Mouse (Mus musculus) erythroblast, adult 5-6 weeks (primary cell): ENCODE measurements at regions not wholly inside any gene's neighbourhood (a gene's known extent, or its start where the extent isn't known, plus 50 kb on each side); places are given as distances from the start of the nearest gene placed in this dataset.

Source experiments
- ATAC-seq: replicated peaks from 2 replicates; pipeline ENCODE4 v1.8.0; 2016; ENCODE audit warnings: moderate number of reproducible peaks, mild to moderate bottlenecking, moderate TSS enrichment, inconsistent platforms; ENCODE audit not compliant: poor library complexity, low FRiP score, severe bottlenecking

DNA sequence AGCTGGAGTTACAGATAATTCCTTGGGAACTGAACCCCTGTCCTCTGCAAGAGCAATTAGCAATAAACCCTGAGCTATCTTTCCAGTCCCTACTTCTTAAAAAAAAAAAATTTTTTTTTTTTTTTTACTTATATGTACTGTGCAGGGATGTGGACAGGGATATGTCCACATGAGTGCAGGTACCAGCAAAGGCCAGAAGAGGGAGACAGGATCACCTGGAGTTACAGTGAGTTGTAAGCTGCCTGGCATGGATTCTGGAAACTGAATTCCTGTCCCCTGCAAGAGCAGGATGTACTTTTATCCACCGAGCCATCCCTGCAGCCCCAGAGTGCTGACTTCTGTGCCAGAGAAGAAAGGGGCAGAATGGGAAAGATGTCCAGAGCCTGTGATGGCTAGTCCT is 58.4 kb upstream of the Ttc34 start:
- no peak for ATAC-seq

DNA sequence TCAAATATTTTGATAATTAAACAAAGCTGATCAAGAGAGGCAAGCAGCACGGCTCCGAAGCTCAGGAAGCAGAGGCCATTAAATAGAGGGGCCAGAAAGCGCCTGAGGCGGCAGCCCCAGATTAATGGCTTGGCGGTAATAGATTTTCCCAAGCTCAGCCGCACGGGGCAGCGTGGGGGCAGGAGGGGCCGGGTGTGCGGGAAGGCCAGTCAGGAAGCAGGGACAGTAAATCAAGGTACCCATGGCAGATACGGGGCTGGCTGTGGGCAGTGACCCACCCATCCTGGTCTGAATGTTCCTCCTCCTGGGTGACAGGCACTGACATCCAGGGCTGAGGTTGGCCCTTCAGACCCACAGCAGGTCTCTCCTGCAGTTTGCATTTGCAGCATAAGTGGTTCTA is 55.9 kb upstream of the Ttc34 start:
- ATAC-seq = no peak

DNA sequence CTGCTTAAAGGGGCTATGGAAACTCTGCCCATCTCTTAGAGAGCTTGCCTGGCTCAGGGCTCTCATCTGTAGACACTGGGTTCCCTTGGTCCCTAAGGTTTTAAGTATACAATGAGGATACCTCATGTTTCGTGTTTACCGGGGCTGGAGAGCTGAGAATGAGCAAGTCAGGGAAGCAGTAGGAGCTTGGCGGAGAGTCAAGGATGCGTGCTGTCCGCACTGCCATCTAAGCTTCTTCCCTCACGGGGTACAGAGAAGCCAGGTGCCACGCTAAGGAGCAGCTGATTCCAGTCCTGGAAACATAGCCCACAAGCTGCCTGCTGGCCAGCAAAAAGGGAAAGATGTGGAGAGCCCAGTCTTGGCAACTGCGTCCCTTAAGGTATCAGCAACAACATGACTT is 55.0 kb upstream of the Ttc34 start:
- ATAC-seq = no peak

DNA sequence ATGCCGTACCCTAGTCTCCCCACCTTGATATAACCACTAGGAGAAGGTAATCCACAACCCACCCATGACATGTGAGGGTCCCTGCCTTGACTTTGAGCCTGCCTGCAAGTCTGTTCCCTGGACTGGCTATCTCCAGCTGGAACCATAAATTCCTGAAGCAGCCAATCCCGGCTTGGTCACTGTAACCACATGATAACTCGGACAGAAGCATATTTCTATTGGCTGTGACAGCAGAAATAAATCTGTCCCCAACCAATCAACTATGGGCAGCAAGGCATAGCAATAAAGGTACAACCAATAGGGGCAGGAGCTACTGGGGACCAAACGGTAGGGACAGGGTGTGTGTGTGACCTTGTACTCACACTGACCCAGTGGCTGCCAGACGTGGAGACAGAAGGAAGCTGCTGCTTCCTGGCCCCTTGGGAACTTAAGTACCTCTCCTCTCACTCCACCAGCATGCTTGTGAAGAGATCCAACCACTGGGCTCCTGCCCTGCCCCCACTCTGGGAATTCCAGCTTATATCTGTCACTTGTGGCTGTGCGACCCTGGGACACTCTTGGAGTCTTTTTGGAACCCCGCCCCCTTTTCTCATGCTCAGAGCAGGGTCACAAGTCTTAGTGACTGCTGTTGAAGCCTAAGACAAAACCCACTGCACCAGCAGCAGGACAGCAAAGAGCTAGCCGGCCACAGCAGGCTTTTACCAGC is 51.8 kb upstream of the Ttc34 start:
- no peak for ATAC-seq

DNA sequence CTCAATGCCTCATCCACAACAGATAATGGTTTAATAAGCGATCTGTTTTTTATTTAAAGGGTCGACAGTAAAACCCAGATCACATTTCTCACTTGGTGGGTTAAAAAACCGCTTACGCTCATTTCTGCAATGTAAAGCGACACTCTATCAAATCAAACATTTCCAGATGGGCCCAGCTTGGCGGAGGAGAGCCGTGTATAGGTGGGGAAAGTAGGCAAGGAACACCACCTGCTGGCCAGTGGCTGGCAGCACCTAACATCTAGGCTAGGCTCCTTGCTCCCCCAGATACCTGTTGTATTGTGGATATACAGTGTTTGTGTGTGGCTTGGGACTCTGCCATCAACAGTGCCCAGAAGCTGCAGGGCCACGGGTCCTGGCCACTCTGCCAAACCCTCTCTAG is 50.1 kb upstream of the Ttc34 start:
- ATAC-seq = no peak
